Mouse (Mus musculus): ENCODE data around the gene Opcml.

GRCm38 (mm10) chr9:28536637-28537036 is 746.1 kb downstream of the Opcml start:
- TF ChIP-seq CTCF (conservative IDR thresholded peaks at IDR 0.05; ENCODE audit: low read length) (no peak), NANOG (IDR thresholded peaks at IDR 0.05; ENCODE audit: borderline replicate concordance, low read length) (no peak), POU5F1 (IDR thresholded peaks at IDR 0.05; ENCODE audit: borderline replicate concordance, low read length) (no peak)
